Mouse (Mus musculus) erythroblast, embryonic 14.5 days (primary cell): Measurements from ENCODE around the gene Tctn3. TPM values are rescaled to one million over a fixed set of nuclear protein-coding genes. Genes with fewer than 3 reads are reported as not detected.
A peak's percentile ranks its signal among the peaks of the same experiment; 100 is the strongest.
"Not testable (repeated sequence)": the region's sequence is repeated elsewhere in the genome, so short reads cannot be mapped to it uniquely, and the experiment has no call there.

Experiments
- H3K27me3 ChIP-seq: 2 replicates; pipeline ENCODE4 v1.6.1; 2012; ENCODE audit warnings: inconsistent platforms; ENCODE audit not compliant: control insufficient read depth
- H3K36me3 ChIP-seq: 2 replicates; pipeline ENCODE4 v1.6.1; 2012; ENCODE audit warnings: mild to moderate bottlenecking, inconsistent platforms; ENCODE audit not compliant: control insufficient read depth
- H3K4me1 ChIP-seq: 2 replicates; pipeline ENCODE4 v1.6.1; 2012; ENCODE audit warnings: inconsistent platforms; ENCODE audit not compliant: control insufficient read depth
- H3K4me3 ChIP-seq: replicated peaks from 2 replicates; pipeline ENCODE3; 2012; ENCODE audit warnings: moderate library complexity, mild to moderate bottlenecking, inconsistent platforms
- H3K9me3 ChIP-seq: 2 replicates; pipeline ENCODE4 v1.6.1; 2012; ENCODE audit warnings: low read length, inconsistent platforms, mixed read lengths; ENCODE audit not compliant: control insufficient read depth
- GATA1 ChIP-seq: IDR thresholded peaks from 2 replicates; pipeline ENCODE4 v1.6.1; 2012; ENCODE audit warnings: low read length, inconsistent platforms, mixed read lengths
- TAL1 ChIP-seq: IDR thresholded peaks from 3 replicates; pipeline ENCODE4 v1.6.1; 2012; ENCODE audit warnings: low read length, inconsistent platforms, mixed read lengths
- polyA plus RNA-seq: library from polyadenylated mRNA; stranded (reverse); fragments of >175 nt; gene quantifications from 2 replicates; pipeline ENCODE4 v1.2.3, GENCODE M21; 2012

Gene Tctn3
- polyA plus RNA-seq, 1 experiment, result 0.49 TPM

DNA sequence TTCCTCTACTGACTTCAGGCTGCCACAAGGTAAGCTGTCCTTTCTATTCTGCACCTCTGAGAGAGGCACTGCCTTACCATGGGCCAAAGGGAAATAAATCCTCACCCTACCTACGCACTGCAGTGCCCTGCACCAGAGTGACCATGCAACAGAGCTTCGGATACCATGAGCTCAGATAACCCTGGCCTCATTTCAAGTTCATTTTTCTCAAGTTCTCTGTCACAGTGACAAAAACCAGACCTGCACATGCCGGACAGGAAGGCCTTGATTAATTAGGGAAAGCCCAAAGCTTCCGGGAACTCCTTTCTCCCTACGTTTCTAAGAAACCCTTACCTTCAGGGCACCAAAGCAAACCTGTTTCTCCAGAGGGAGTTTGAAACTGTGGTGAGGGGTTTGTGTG, 30.4 kb downstream of the Tctn3 start:
- no peaks in the 10 kb centered on the region for H3K9me3 ChIP-seq
- TF ChIP-seq GATA1 (no peak), TAL1 (no peak)
- H3K4me3 ChIP-seq, result no peak overlapping the region
- H3K27me3 ChIP-seq, result no peaks in the 10 kb centered on the region
- peaks cover 14% of the 10 kb centered on the region for H3K4me1 ChIP-seq
- peaks cover 90% of the 10 kb centered on the region for H3K36me3 ChIP-seq

DNA sequence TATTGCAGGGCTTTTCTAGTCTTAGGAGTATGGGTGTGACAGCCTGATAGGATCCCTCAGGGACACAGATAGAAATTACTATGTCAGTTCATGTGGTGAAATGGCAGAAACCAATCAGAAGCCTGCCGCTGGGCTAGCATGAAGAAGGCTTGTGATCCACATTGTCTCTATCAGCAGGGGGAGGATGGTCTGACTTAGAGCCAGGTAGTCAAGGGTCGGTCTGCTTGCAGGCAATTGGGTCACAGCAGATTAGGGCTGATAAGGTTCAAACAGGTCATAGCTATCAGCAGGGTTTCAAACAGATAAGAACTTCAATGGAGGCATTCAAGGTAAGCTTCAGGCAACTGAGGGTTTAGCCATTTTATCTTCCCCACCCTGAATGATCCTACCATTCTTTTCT, 31.1 kb downstream of the Tctn3 start:
- TF ChIP-seq TAL1 (no peak), GATA1 (no peak)
- H3K4me1 ChIP-seq, result peaks cover 7% of the 10 kb centered on the region
- H3K27me3 ChIP-seq, result no peaks in the 10 kb centered on the region
- no peak overlapping the region for H3K4me3 ChIP-seq
- peaks cover 93% of the 10 kb centered on the region for H3K36me3 ChIP-seq
- H3K9me3 ChIP-seq, result no peaks in the 10 kb centered on the region

DNA sequence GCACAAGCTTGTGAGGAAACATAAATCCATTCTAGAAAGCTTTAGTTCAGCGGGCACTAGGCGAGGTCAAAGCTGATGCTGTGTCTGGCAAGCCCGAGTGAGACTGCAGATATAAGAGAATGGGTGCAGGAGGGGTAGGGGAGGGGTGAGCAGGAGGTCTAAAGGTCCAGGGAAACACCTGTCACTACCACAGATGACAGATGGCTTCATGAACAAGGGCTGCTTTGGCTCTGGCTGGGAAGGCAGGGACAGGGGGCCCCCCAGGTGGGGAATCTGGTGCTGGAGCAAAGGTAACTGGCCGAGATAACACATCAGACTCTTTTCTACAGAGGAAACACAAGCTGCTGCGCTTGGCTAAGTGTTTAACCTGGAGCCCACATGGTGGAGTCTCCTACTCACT, 36.6 kb downstream of the Tctn3 start:
- Histone ChIP-seq H3K27me3 (no peaks in the 10 kb centered on the region), H3K4me3 (no peak overlapping the region), H3K36me3 (peaks cover 98% of the 10 kb centered on the region), H3K9me3 (peaks cover 5% of the 10 kb centered on the region), H3K4me1 (peaks cover 2% of the 10 kb centered on the region; the same call in 1 of the 2 replicates)
- no peak for TF ChIP-seq GATA1
- no peak for TF ChIP-seq TAL1

DNA sequence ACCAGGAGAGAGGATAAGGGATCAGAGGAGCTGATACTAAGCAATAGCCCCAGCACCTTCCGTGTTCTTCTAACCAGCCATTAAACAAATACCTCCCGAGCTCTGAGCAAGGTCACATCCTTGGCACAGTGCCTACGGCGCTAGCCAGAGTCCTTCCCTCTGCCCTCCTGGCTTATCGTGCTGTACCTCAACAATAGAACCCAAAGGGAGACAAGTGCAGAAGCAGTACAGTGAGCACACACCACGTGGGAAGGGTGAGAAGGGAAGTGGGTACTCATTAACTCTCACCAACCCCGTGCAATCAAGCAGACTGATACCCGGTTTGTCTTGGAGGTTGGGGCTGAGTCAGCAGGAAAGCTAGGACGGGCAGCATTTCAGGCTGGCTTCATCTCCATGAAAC, 41.3 kb downstream of the Tctn3 start:
- H3K27me3 ChIP-seq, result no peaks in the 10 kb centered on the region
- H3K4me1 ChIP-seq, result no peaks in the 10 kb centered on the region
- no peak for TF ChIP-seq TAL1
- TF ChIP-seq GATA1, result no peak
- peaks cover 98% of the 10 kb centered on the region for H3K36me3 ChIP-seq
- no peak overlapping the region for H3K4me3 ChIP-seq
- H3K9me3 ChIP-seq, result peaks cover 17% of the 10 kb centered on the region

DNA sequence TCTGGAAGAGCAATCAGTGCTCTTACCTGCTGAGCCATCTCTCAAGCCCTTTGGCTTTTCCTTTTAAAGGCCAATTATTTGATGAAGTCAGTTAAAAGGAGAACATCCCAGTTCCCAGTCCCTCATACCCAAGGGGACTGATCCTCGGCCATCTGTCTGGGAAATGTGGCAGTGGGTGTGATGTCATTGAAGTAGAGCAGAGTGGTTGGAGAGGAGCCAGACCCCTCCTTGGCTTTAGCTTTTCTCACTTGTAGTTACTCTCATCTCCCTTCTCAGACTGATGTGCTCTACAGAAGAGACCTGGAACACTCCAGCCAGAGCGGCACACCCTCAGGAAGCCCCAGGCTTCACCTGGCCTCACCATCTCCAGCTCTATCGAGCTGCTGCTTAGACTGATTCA, 44.4 kb downstream of the Tctn3 start:
- Histone ChIP-seq H3K4me3 (no peak overlapping the region), H3K36me3 (peaks cover 95% of the 10 kb centered on the region), H3K27me3 (no peaks in the 10 kb centered on the region), H3K4me1 (no peaks in the 10 kb centered on the region), H3K9me3 (peaks cover 17% of the 10 kb centered on the region)
- TF ChIP-seq TAL1, result no peak
- no peak for TF ChIP-seq GATA1

DNA sequence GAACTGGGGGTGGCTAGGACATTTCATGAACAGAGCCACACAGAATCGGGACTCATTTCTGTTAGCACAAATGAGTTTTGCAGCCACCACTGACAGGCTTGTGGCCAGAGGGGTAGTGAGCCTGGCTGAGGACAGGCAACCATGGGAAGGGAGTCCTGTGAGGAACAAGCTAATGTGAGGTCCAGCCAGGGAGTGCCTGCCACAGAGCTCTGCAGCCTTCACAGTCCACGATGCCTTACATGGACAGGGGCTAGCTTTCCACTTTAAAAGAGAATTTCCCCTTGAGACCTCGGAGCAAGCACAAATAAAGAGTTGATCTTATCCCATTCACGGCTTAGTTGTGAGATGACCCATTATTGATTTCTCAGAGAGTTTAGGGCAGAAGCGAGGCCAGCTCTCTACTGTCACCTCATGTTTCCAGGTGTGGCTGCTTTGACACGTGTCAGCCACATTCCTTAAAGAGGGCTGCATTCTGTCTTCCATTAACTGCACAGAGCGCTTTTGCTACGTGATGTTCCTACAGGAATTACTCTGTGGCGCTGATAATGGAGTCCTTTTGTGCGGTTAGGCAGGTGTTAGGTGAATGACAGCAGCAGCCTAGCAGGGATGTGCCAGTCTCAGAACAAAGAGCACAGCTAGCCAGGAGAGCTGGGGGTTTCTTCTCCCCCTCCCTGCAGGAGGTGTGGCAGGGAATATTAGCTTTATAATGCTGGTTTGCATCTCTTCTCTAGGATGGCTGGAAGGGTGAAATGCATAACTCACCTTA, 48.0 kb downstream of the Tctn3 start:
- Histone ChIP-seq H3K9me3 (no peaks in the 10 kb centered on the region), H3K36me3 (peaks cover 71% of the 10 kb centered on the region), H3K4me3 (no peak overlapping the region), H3K27me3 (no peaks in the 10 kb centered on the region), H3K4me1 (no peaks in the 10 kb centered on the region)
- no peak for TF ChIP-seq GATA1
- TF ChIP-seq TAL1, result no peak

DNA sequence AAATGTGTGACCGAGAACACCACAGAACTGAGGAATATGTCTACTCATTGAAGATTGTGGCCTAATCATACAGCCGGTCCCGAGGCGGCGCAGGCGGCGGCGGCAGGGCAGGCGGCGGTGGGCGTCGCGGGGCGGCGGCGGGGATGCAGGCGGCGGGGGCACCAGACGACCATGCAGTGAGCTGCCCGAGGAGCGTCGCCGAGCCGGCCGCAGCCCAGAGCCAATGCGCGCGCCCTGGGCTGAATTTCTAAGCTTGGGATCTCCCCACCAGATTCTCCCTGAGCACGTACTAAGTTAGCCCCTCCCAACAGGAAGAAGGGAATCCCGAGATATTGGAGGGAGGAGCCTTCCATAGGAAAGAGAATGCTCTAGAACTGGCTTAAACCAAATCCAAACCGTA, 50.5 kb downstream of the Tctn3 start:
- not testable (repeated sequence) for H3K4me1 ChIP-seq, H3K4me3 ChIP-seq, H3K27me3 ChIP-seq
- Histone ChIP-seq H3K36me3 (peaks cover 65% of the 10 kb centered on the region), H3K9me3 (peaks cover 11% of the 10 kb centered on the region)

DNA sequence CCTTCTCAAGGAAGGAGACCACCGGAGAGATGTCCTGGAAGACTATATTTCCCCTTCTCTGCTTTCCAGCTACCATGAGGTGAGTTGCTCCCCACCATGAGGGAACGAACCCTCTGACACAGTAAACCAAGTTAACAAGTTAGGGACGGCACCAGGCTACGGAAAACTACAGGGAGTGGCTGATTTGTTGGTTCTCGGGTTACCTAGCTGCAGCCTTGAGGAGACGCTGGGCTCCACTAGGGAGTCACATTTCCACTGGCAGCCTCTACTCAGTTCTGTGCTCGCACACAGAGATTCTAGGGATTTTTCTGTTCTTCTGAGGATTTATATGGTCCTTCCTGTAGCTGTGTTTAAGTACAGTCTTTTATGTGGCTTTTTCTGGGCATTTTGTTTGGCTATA, 56.0 kb downstream of the Tctn3 start:
- Histone ChIP-seq H3K9me3 (peaks cover 14% of the 10 kb centered on the region), H3K4me1 (peaks cover 42% of the 10 kb centered on the region), H3K36me3 (peaks cover 72% of the 10 kb centered on the region), H3K27me3 (no peaks in the 10 kb centered on the region), H3K4me3 (no peak overlapping the region)
- TF ChIP-seq TAL1 (no peak), GATA1 (no peak)

DNA sequence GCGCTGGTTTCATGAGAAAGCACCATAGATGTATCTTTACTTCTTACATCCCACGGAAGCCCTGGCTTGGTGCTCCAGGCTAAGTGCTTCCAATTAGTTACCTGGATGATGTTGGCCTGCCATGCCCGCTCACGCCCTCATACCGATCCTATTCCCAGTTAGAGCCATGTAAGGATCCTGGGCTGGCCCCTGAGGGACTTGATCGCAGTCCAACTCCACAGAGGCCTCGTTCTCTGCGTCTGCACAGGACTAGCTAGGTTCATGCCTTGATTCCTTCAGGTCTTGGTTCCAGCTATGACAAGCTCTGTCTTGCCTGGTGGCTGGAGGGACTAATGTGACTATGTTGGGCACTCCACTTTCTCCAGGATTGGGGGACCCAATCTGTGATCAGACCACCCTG, 56.9 kb downstream of the Tctn3 start:
- H3K4me1 ChIP-seq, result peaks cover 46% of the 10 kb centered on the region
- no peak overlapping the region for H3K4me3 ChIP-seq
- no peaks in the 10 kb centered on the region for H3K27me3 ChIP-seq
- TF ChIP-seq TAL1 (no peak), GATA1 (no peak)
- peaks cover 14% of the 10 kb centered on the region for H3K9me3 ChIP-seq
- H3K36me3 ChIP-seq, result peaks cover 80% of the 10 kb centered on the region

DNA sequence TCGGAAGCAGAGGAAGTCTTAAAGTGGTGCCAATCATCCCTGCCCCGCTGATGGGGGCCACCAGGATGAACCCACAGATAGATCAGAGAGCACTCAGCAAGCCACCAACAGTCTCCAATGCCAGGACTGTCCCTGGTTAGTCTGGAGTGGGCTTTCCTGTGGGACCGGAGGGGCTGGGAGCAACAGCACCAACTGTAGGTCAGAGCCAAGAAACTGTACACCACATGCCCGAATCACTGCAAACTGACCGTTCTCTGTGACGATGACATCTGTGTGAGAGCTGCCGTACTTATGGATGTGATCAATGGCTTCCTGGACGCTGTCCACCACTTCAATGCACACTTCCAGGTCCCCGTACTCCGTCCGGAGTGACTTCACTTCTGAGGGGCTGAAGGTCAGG, 57.7 kb downstream of the Tctn3 start:
- peaks cover 88% of the 10 kb centered on the region for H3K36me3 ChIP-seq
- TF ChIP-seq TAL1, result no peak
- TF ChIP-seq GATA1, result no peak

More for the DNA sequence above, 57.7 kb downstream of the Tctn3 start:
- Histone ChIP-seq H3K27me3 (no peaks in the 10 kb centered on the region), H3K4me3 (peak overlapping the region; percentile 55), H3K4me1 (peaks cover 46% of the 10 kb centered on the region), H3K9me3 (peaks cover 14% of the 10 kb centered on the region)
